Comparison of ENCODE assay signal across 9 mouse cellular contexts in the genomic region with DNA sequence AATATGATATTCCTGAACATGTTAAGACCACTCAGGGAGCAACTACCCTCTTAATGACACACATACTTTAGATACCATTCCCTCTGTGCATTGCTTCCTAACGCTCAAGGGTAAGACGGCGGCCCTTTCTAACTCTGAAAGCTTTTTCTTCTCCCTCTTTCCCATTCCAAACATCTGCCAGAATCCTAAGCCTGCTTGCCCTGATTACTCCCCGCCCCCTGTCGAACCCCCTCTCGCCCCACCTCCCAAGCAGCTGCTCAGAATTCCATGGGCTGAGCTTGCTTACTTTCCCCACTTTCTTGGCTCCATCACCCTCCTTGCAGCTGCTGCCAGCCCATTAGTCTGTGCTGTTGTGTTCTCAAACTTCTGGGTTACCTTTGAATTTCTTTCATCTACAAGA. TPM values are rescaled to one million over a fixed set of nuclear protein-coding genes. Genes with fewer than 3 reads are reported as not detected.
DNase-seq lines count a peak whose midpoint lies in the region; ATAC-seq and TF ChIP-seq lines count a peak whose summit lies in the region.
"Had no signal": no experiment of that assay in that cellular context is flagged by ENCODE, and none has a peak within 500 bp of the region (broad histone marks: within the 10 kb centered on the region; RNA-seq: fewer than 3 reads in every experiment).

No protein-coding gene starts in this region.

- peaks cover 40% of the 10 kb centered on the region for H3K4me1 ChIP-seq in heart, embryonic 12.5 days (replicated peaks)
- peaks cover 45% of the 10 kb centered on the region for H3K4me1 ChIP-seq in liver, embryonic 11.5 days (replicated peaks; ENCODE audit: control insufficient read depth, insufficient read depth, low read length)
- peaks cover 18% of the 10 kb centered on the region for H3K4me1 ChIP-seq in neural tube, embryonic 11.5 days (ENCODE audit: control insufficient read depth, insufficient read depth, low read length)
- H3K4me1 ChIP-seq in thymus, adult 2 months (replicated peaks; ENCODE audit: control insufficient read depth, insufficient read depth, low read length), result no peaks in the 10 kb centered on the region

- H3K9me3 ChIP-seq in heart, embryonic 12.5 days (replicated peaks), result no peaks in the 10 kb centered on the region
- no peaks in the 10 kb centered on the region for H3K9me3 ChIP-seq in liver, embryonic 11.5 days (ENCODE audit: control insufficient read depth, low read length)
- H3K9me3 ChIP-seq in neural tube, embryonic 11.5 days (ENCODE audit: control insufficient read depth, low read length), result no peaks in the 10 kb centered on the region

- WGBS in heart, embryonic 12.5 days, result 15% methylated on average over 6 of the region's 6 CpGs
- 46% methylated on average over 6 of the region's 6 CpGs for WGBS in liver, embryonic 11.5 days
- WGBS in neural tube, embryonic 11.5 days, result 8% methylated on average over 6 of the region's 6 CpGs
- WGBS in thymus, adult 2 months, result 97% methylated on average over 6 of the region's 6 CpGs

- peak overlapping the region; percentile 37; the same call in 1 of the 2 replicates for H3K4me2 ChIP-seq in heart, embryonic 12.5 days
- H3K4me2 ChIP-seq in liver, embryonic 11.5 days, result peak overlapping the region; percentile 66
- H3K4me2 ChIP-seq in neural tube, embryonic 11.5 days (ENCODE audit: low read depth), result no peak overlapping the region

- no peak overlapping the region for H3K4me3 ChIP-seq in heart, embryonic 12.5 days
- H3K4me3 ChIP-seq in liver, embryonic 11.5 days (ENCODE audit: low read depth, low read length), result no peak overlapping the region
- H3K4me3 ChIP-seq in neural tube, embryonic 11.5 days (ENCODE audit: low read depth, low read length), result no peak overlapping the region
- no peak overlapping the region for H3K4me3 ChIP-seq in thymus, adult 2 months (ENCODE audit: control insufficient read depth, insufficient read depth, low read length)

- 0 out of 2 replicates have a peak overlapping the region, but pooled peaks have one; percentile 50 for H3K9ac ChIP-seq in heart, embryonic 12.5 days
- H3K9ac ChIP-seq in liver, embryonic 11.5 days (ENCODE audit: low read depth, low read length), result peak overlapping the region; percentile 64
- H3K9ac ChIP-seq in neural tube, embryonic 11.5 days (ENCODE audit: low read length), result no peak overlapping the region

- TF ChIP-seq POLR2A in thymus, adult 2 months (IDR thresholded peaks at IDR 0.05; ENCODE audit: control insufficient read depth, extremely low read depth, insufficient read depth, low read length, poor library complexity), result no peak

- no peak for DNase-seq in heart, adult 8-10 months (ENCODE audit: low spot score)
- peak; percentile 59 for DNase-seq in embryo, embryonic 11 days
- peak; percentile 15 to 32 for DNase-seq in heart, postnatal 14 days
- DNase-seq in liver, embryonic 11.5 days (ENCODE audit: low spot score), result no peak
- DNase-seq in neural tube, embryonic 11.5 days (ENCODE audit: low spot score), result peak; percentile 40
- DNase-seq in adrenal gland, postnatal 14 days, result no peak
- DNase-seq in thymus, adult 2 months, result no peak

- H3K27ac ChIP-seq in heart, embryonic 12.5 days (ENCODE audit: poor library complexity, severe bottlenecking), result peak overlapping the region; percentile 73
- peak overlapping the region; percentile 98 for H3K27ac ChIP-seq in liver, embryonic 11.5 days (ENCODE audit: low read depth, low read length)
- H3K27ac ChIP-seq in neural tube, embryonic 11.5 days (ENCODE audit: low read depth, low read length), result no peak overlapping the region
- no peak overlapping the region for H3K27ac ChIP-seq in thymus, adult 2 months (ENCODE audit: control insufficient read depth, insufficient read depth, low read length)

- intact Hi-C loops in heart, postnatal 14 days (cut with DNase I), result no loop called here

- H3K27me3 ChIP-seq in heart, embryonic 12.5 days (replicated peaks), result no peaks in the 10 kb centered on the region
- no peaks in the 10 kb centered on the region for H3K27me3 ChIP-seq in liver, embryonic 11.5 days (replicated peaks; ENCODE audit: control insufficient read depth, insufficient read depth, low read length)
- H3K27me3 ChIP-seq in neural tube, embryonic 11.5 days (ENCODE audit: control insufficient read depth, insufficient read depth, low read length), result no peaks in the 10 kb centered on the region
- H3K27me3 ChIP-seq in thymus, adult 2 months (ENCODE audit: control insufficient read depth, insufficient read depth, low read length), result no peaks in the 10 kb centered on the region
- H3K27me3 ChIP-seq: CH12.LX had no signal

- no peak for TF ChIP-seq CTCF in thymus, adult 2 months (IDR thresholded peaks at IDR 0.05; ENCODE audit: borderline replicate concordance, control insufficient read depth, extremely low read depth, insufficient read depth, low read length, poor library complexity)

- peaks cover 33% of the 10 kb centered on the region for H3K36me3 ChIP-seq in heart, embryonic 12.5 days
- H3K36me3 ChIP-seq in liver, embryonic 11.5 days (ENCODE audit: control insufficient read depth, insufficient read depth, low read length), result peaks cover 15% of the 10 kb centered on the region; the same call in 1 of the 2 replicates
- no peaks in the 10 kb centered on the region for H3K36me3 ChIP-seq in neural tube, embryonic 11.5 days (ENCODE audit: control insufficient read depth, insufficient read depth, low read length)
- no peaks in the 10 kb centered on the region for H3K36me3 ChIP-seq in thymus, adult 2 months (ENCODE audit: control insufficient read depth, insufficient read depth, low read length)

- ATAC-seq in heart, embryonic 12.5 days (ENCODE audit: insufficient number of reproducible peaks, low FRiP score), result 0 out of 2 replicates have a peak, but pooled peaks have one; percentile 12
- no peak for ATAC-seq in liver, embryonic 11.5 days (replicated peaks; ENCODE audit: low FRiP score)
- ATAC-seq in neural tube, embryonic 11.5 days (ENCODE audit: insufficient read depth, low FRiP score, low TSS enrichment), result no peak

RNA-seq across cellular contexts. Expression of a gene that starts 23.0 kb away (rescaled TPM):
- 43.6 and 43.8 TPM in 2 replicates for polyA plus RNA-seq in heart, embryonic 12.5 days (2016; fragmentation: Nextera tagmentation; extraction: Ambion mirVana)
- 10 to 100 TPM; 12.6 to 19.0 (median 16.4) TPM for total RNA-seq in heart, adult 8-10 months (2022)
- 10 to 100 TPM; 15.0 to 18.2 TPM for total RNA-seq in heart, postnatal 14 days (2021)
- polyA plus RNA-seq in liver, embryonic 11.5 days (2014; fragmentation: Nextera tagmentation; extraction: Ambion mirVana), result 60.7 and 66.0 TPM in 2 replicates
- 20.1 and 21.6 TPM in 2 replicates for polyA plus RNA-seq in neural tube, embryonic 11.5 days (2014; fragmentation: Nextera tagmentation; extraction: Ambion mirVana)
- total RNA-seq in adrenal gland, postnatal 14 days (2021), result 39.5 and 46.0 TPM in 2 replicates
- polyA plus RNA-seq in thymus, adult 2 months (2012; rRNA removed), result 1.7 and 2.6 TPM in 2 replicates

RNA-seq across cellular contexts. Expression of a gene that starts 27.2 kb away (rescaled TPM):
- 42.8 and 43.4 TPM in 2 replicates for polyA plus RNA-seq in heart, embryonic 12.5 days (2016; fragmentation: Nextera tagmentation; extraction: Ambion mirVana)
- 10 to 100 TPM; 19.4 to 23.1 (median 21.4) TPM for total RNA-seq in heart, adult 8-10 months (2022)
- 10 to 100 TPM; 23.1 to 25.0 TPM for total RNA-seq in heart, postnatal 14 days (2021)
- polyA plus RNA-seq in liver, embryonic 11.5 days (2014; fragmentation: Nextera tagmentation; extraction: Ambion mirVana), result 25.9 and 28.8 TPM in 2 replicates
- 23.6 and 27.7 TPM in 2 replicates for polyA plus RNA-seq in neural tube, embryonic 11.5 days (2014; fragmentation: Nextera tagmentation; extraction: Ambion mirVana)
- 23.4 and 26.0 TPM in 2 replicates for total RNA-seq in adrenal gland, postnatal 14 days (2021)
- polyA plus RNA-seq in thymus, adult 2 months (2012; rRNA removed), result 19.4 and 20.3 TPM in 2 replicates

RNA-seq across cellular contexts. Expression of a gene that starts 27.3 kb away (rescaled TPM):
- polyA plus RNA-seq in heart, embryonic 12.5 days (2016; fragmentation: Nextera tagmentation; extraction: Ambion mirVana), result 15.1 and 16.5 TPM in 2 replicates
- 1 to 10 TPM; 5.1 to 6.3 (median 5.3) TPM for total RNA-seq in heart, adult 8-10 months (2022)
- 1 to 10 TPM; 5.6 to 6.3 TPM for total RNA-seq in heart, postnatal 14 days (2021)
- polyA plus RNA-seq in liver, embryonic 11.5 days (2014; fragmentation: Nextera tagmentation; extraction: Ambion mirVana), result 16.6 and 17.9 TPM in 2 replicates
- polyA plus RNA-seq in neural tube, embryonic 11.5 days (2014; fragmentation: Nextera tagmentation; extraction: Ambion mirVana), result 36.1 and 38.2 TPM in 2 replicates
- total RNA-seq in adrenal gland, postnatal 14 days (2021), result 7.4 and 8.7 TPM in 2 replicates
- 4.0 and 4.1 TPM in 2 replicates for polyA plus RNA-seq in thymus, adult 2 months (2012; rRNA removed)

Comparison
In these comparisons a context has a peak if more than half of its experiments do, and no peak if none do; other contexts are left out.
1. DNase-seq: peak in embryo, embryonic 11 days (single experiment), heart, postnatal 14 days (2 of 2) and neural tube, embryonic 11.5 days (single experiment); none in heart, adult 8-10 months (single experiment), liver, embryonic 11.5 days (single experiment), adrenal gland, postnatal 14 days (single experiment) and thymus, adult 2 months (single experiment).
2. H3K27ac ChIP-seq: peak in heart, embryonic 12.5 days (single experiment) and liver, embryonic 11.5 days (single experiment); none in neural tube, embryonic 11.5 days (single experiment) and thymus, adult 2 months (single experiment).